Mouse (Mus musculus): ENCODE measurements around the gene Tldc1. TPM values are rescaled to one million over a fixed set of nuclear protein-coding genes. Genes with fewer than 3 reads are reported as not detected.

Tldc1 gene
- polyA plus RNA-seq, 1 experiment from 2014 or later = 10.3 TPM

DNA sequence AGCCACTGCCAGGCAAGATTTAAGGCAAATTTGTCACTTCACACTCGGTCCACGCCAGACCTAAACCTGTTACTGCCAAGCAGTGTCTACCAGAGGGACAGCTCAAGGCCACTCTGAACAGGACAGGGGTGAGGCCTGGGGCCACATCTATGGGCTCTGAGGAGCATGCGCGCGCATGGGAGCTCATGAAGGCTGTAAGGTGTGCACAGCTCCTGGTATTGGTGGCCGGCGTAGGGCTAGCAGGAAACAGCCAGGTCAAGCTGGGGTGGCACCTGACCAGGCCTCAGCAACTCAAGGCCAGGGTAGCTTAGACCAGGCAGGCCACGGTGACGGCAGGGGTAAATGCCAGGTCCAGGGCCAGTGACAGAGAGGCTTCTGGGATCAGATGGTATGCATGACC is 31.4 kb upstream of the Tldc1 start:
- DNase-seq (ENCODE audit: low spot score) (no peak), ATAC-seq (ENCODE audit: insufficient read depth, low FRiP score, low TSS enrichment) (no peak; the same call in 1 of the 2 replicates)
- H3K9ac ChIP-seq (ENCODE audit: low read length) = no peak overlapping the region
- no peak overlapping the region for H3K4me2 ChIP-seq (ENCODE audit: low read depth)
- no peaks in the 10 kb centered on the region for H3K27me3 ChIP-seq (ENCODE audit: control insufficient read depth, insufficient read depth, low read length)
- peaks cover 2% of the 10 kb centered on the region for H3K36me3 ChIP-seq (ENCODE audit: control insufficient read depth, insufficient read depth, low read length)
- 92% methylated on average over 9 of the region's 9 CpGs for WGBS
- H3K9me3 ChIP-seq (ENCODE audit: control insufficient read depth, low read length) = no peaks in the 10 kb centered on the region
- H3K4me3 ChIP-seq (ENCODE audit: low read depth, low read length) = no peak overlapping the region
- H3K4me1 ChIP-seq (ENCODE audit: control insufficient read depth, insufficient read depth, low read length) = peaks cover 18% of the 10 kb centered on the region
- 0 out of 2 replicates have a peak overlapping the region, but pooled peaks have one; percentile 8 for H3K27ac ChIP-seq (ENCODE audit: low read depth, low read length)

DNA sequence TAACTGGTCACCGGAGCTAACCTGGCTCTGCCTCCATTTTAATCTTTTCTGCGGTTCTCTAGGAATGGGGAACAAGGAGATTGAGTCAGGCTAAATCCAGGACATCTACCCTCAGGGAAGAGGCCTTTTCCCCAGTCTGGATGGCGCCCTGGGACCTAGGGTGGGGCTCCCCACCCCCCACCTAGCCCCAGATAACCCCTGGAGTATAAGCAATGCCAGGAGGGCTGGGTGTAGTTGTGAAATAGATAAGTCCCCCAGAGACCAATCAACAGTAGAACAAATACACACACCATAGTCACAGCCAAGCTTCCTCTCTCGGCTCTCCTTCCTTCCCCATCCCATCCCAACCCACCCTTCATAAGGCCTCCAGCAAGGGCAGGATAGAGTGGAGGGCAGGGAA is 29.5 kb upstream of the Tldc1 start:
- DNase-seq (ENCODE audit: low spot score) (no peak), ATAC-seq (ENCODE audit: insufficient read depth, low FRiP score, low TSS enrichment) (no peak)
- Histone ChIP-seq H3K4me1 (ENCODE audit: control insufficient read depth, insufficient read depth, low read length) (peaks cover 11% of the 10 kb centered on the region), H3K4me3 (ENCODE audit: low read depth, low read length) (no peak overlapping the region), H3K4me2 (ENCODE audit: low read depth) (no peak overlapping the region), H3K9ac (ENCODE audit: low read length) (no peak overlapping the region), H3K36me3 (ENCODE audit: control insufficient read depth, insufficient read depth, low read length) (peaks cover 2% of the 10 kb centered on the region), H3K9me3 (ENCODE audit: control insufficient read depth, low read length) (no peaks in the 10 kb centered on the region), H3K27me3 (ENCODE audit: control insufficient read depth, insufficient read depth, low read length) (no peaks in the 10 kb centered on the region), H3K27ac (ENCODE audit: low read depth, low read length) (no peak overlapping the region)
- 90% methylated on average over 4 of the region's 4 CpGs for WGBS

DNA sequence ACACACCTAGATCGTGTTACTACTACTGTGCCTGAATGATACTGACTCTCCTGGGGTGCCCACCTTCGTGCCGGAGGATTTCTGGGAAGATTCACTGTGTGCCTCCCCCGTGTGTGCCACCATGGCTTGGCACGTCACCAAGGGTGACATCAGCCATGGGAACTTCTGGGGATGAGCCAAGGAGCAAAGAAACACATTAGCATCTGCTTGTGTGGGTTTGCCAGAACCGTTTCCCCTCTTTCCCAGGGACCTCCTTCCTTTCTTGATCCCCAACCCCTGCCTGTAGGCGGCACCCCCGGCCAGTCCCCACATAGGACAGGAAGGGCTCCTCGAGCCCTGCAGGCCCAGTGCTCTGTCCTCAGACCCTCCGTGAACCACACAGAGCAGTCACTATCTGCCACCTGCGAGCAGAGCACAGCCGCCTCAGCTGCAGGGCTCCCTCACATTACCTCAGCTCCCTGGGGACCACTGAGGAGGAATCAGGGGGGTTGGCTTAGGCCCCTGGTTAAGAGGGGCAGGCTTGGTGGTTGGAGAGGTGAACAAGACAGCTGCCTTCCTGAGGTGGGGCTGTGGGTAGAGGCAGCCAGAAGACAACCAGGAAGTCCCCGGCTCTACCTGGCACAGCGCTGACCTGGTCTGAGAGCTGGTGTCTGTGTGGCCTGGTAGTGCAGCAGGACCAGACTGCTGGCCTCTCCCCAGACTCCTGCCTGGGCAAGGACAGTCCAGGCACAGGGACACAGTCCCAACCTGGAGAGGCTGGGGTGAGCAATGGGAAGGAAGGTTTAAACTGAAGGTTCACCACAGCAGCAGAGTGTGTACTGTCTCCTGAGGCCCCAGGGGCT is 28.4 kb upstream of the Tldc1 start:
- H3K36me3 ChIP-seq (ENCODE audit: control insufficient read depth, insufficient read depth, low read length) = peaks cover 2% of the 10 kb centered on the region
- H3K27ac ChIP-seq (ENCODE audit: low read depth, low read length) = no peak overlapping the region
- H3K4me2 ChIP-seq (ENCODE audit: low read depth) = no peak overlapping the region
- H3K9ac ChIP-seq (ENCODE audit: low read length) = no peak overlapping the region
- peaks cover 6% of the 10 kb centered on the region; the same call in 1 of the 2 replicates for H3K4me1 ChIP-seq (ENCODE audit: control insufficient read depth, insufficient read depth, low read length)
- no peak overlapping the region for H3K4me3 ChIP-seq (ENCODE audit: low read depth, low read length)
- 83% methylated on average over 14 of the region's 14 CpGs for WGBS
- ATAC-seq (ENCODE audit: insufficient read depth, low FRiP score, low TSS enrichment) (no peak), DNase-seq (ENCODE audit: low spot score) (no peak)
- no peaks in the 10 kb centered on the region for H3K27me3 ChIP-seq (ENCODE audit: control insufficient read depth, insufficient read depth, low read length)
- no peaks in the 10 kb centered on the region for H3K9me3 ChIP-seq (ENCODE audit: control insufficient read depth, low read length)

DNA sequence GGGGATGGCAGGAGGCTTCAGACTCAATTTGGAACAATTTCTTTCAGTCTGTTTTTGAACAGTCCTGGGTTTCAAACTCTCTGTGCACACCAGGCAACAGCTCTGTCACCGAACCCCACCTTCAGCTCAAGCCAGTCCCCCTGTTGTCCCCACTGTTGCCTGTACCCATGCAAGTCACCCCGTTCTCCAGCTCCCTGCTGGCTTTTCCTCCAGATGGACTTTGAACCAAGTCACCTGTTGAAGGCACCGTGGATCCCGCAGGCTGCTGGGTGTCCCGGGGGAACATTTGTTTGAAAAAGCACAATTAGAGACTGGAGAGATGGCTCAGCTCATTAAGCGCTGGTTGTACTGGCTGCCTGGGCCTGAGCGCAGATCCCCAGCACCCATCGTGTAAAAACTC is 27.1 kb upstream of the Tldc1 start:
- H3K27ac ChIP-seq (ENCODE audit: low read depth, low read length) = no peak overlapping the region
- H3K9me3 ChIP-seq (ENCODE audit: control insufficient read depth, low read length) = no peaks in the 10 kb centered on the region
- no peak overlapping the region for H3K4me2 ChIP-seq (ENCODE audit: low read depth)
- 68% methylated on average over 8 of the region's 8 CpGs for WGBS
- no peak overlapping the region for H3K4me3 ChIP-seq (ENCODE audit: low read depth, low read length)
- H3K4me1 ChIP-seq (ENCODE audit: control insufficient read depth, insufficient read depth, low read length) = peaks cover 8% of the 10 kb centered on the region; the same call in 1 of the 2 replicates
- no peak overlapping the region for H3K9ac ChIP-seq (ENCODE audit: low read length)
- no peak for ATAC-seq (ENCODE audit: insufficient read depth, low FRiP score, low TSS enrichment)
- DNase-seq (ENCODE audit: low spot score) = no peak
- peaks cover 2% of the 10 kb centered on the region for H3K36me3 ChIP-seq (ENCODE audit: control insufficient read depth, insufficient read depth, low read length)
- no peaks in the 10 kb centered on the region for H3K27me3 ChIP-seq (ENCODE audit: control insufficient read depth, insufficient read depth, low read length)

DNA sequence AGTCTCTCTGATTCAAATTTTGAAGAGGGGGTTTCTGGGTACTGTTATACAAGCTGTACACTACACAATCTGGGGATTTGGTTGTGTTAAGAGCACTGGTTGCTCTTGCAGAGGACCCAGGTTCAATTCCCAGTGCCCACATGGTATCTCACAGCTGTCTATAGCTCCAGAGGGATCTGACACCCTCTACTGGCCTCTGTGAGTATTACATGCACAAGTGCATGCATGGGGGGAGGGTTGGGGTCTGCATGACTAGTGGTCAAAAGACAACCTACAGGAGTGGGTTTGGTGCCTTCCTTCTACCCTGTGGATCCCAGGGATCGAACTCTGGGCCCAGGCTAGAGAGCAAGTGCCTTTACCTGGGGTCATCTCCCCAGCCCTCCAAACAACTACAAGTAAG is 24.4 kb upstream of the Tldc1 start:
- 95% methylated on average over 1 of the region's 1 CpGs for WGBS
- H3K4me3 ChIP-seq (ENCODE audit: low read depth, low read length) = no peak overlapping the region
- H3K36me3 ChIP-seq (ENCODE audit: control insufficient read depth, insufficient read depth, low read length) = no peaks in the 10 kb centered on the region
- H3K9ac ChIP-seq (ENCODE audit: low read length) = no peak overlapping the region
- no peak for ATAC-seq (ENCODE audit: insufficient read depth, low FRiP score, low TSS enrichment)
- no peak overlapping the region for H3K4me2 ChIP-seq (ENCODE audit: low read depth)
- peaks cover 7% of the 10 kb centered on the region; the same call in 1 of the 2 replicates for H3K4me1 ChIP-seq (ENCODE audit: control insufficient read depth, insufficient read depth, low read length)
- no peaks in the 10 kb centered on the region for H3K27me3 ChIP-seq (ENCODE audit: control insufficient read depth, insufficient read depth, low read length)
- no peak overlapping the region for H3K27ac ChIP-seq (ENCODE audit: low read depth, low read length)
- no peak for DNase-seq (ENCODE audit: low spot score)
- no peaks in the 10 kb centered on the region for H3K9me3 ChIP-seq (ENCODE audit: control insufficient read depth, low read length)

DNA sequence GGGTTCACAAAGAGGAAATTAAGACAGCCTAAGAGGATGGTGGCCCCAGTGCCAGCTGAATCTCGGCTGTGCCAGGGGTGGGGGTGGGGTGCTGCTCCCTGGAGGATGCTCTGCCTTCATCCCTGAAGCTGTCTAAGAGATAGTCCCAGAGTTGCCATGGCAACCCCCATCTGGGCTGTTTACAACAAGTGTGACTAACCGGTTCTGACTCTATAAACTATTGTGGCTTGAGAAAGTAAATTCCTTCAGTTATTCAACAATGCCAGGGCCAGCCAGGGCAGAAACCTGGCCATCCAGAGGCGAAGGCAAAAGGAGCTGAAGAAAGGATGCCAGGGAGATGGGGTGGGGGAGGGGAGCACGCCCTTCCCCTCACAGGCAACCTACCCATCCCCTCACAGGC is 23.0 kb upstream of the Tldc1 start:
- Histone ChIP-seq H3K9me3 (ENCODE audit: control insufficient read depth, low read length) (no peaks in the 10 kb centered on the region), H3K9ac (ENCODE audit: low read length) (no peak overlapping the region), H3K27me3 (ENCODE audit: control insufficient read depth, insufficient read depth, low read length) (no peaks in the 10 kb centered on the region), H3K27ac (ENCODE audit: low read depth, low read length) (no peak overlapping the region), H3K36me3 (ENCODE audit: control insufficient read depth, insufficient read depth, low read length) (no peaks in the 10 kb centered on the region), H3K4me1 (ENCODE audit: control insufficient read depth, insufficient read depth, low read length) (peaks cover 4% of the 10 kb centered on the region; the same call in 1 of the 2 replicates), H3K4me2 (ENCODE audit: low read depth) (no peak overlapping the region), H3K4me3 (ENCODE audit: low read depth, low read length) (no peak overlapping the region)
- ATAC-seq (ENCODE audit: insufficient read depth, low FRiP score, low TSS enrichment) = peak; percentile 15; the same call in 1 of the 2 replicates
- whole genome bisulfite sequencing = 15% methylated on average over 4 of the region's 4 CpGs
- DNase-seq (ENCODE audit: low spot score) = peak; percentile 55

DNA sequence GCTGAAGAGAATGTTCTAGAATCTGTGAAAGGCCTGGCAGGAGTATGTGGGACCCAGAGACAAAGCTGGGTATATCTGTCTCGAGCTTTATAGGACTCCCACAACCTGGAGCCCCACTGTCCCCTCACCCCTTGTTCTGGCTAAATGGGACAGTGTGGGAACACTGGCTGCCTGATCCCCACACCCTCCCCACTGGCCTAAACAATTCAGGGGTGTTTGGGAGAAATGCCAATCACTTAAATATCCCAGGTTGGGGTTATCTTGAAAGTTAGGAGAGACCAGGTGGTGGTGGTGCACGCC is 20.7 kb upstream of the Tldc1 start:
- Histone ChIP-seq H3K4me2 (ENCODE audit: low read depth) (no peak overlapping the region), H3K36me3 (ENCODE audit: control insufficient read depth, insufficient read depth, low read length) (no peaks in the 10 kb centered on the region), H3K27ac (ENCODE audit: low read depth, low read length) (no peak overlapping the region), H3K9ac (ENCODE audit: low read length) (no peak overlapping the region), H3K4me1 (ENCODE audit: control insufficient read depth, insufficient read depth, low read length) (peaks cover 4% of the 10 kb centered on the region; the same call in 1 of the 2 replicates), H3K4me3 (ENCODE audit: low read depth, low read length) (no peak overlapping the region), H3K27me3 (ENCODE audit: control insufficient read depth, insufficient read depth, low read length) (no peaks in the 10 kb centered on the region), H3K9me3 (ENCODE audit: control insufficient read depth, low read length) (no peaks in the 10 kb centered on the region)
- ATAC-seq (ENCODE audit: insufficient read depth, low FRiP score, low TSS enrichment) = peak; percentile 28; the same call in 1 of the 2 replicates
- 65% methylated on average over 2 of the region's 2 CpGs for WGBS
- no peak for DNase-seq (ENCODE audit: low spot score)

DNA sequence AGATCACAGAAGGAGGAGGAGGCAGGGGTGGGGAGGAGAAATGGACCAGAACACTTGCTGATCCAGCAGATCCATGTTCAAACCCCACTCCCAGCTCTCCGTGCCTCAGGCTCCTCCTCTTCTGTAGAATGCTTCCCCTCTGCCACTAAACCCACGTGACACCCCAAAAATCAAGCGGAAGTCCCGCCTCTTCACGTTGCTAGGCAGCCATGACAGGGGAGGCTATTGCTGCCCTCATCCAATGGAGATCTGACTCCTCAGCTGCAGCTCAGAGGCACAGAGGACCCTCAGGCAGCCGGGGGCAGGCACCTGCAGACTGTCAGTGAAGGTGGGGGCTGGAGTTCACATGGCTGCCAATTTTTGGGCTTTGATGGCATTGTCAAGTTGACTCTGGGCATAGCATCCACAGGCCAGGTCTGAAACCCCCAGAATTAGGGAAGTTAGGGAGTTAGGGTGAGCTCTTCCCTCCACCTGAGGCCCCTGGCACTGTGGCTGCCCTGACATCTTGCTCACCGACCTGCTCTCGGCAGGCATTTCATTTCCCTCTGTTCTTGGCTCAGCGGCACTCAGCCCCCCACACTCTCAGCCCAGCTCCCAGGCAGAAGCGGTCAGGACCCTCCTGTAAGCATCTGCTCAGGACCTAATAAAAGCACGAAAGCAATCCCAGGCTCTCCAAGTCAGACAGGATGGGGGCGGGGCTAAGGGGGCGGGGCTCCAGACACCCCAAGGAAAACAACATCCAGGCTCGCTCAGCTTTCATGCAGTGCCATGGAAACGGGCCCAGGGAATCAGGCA is 20.2 kb upstream of the Tldc1 start:
- WGBS = 8% methylated on average over 15 of the region's 15 CpGs
- no peak overlapping the region for H3K4me3 ChIP-seq (ENCODE audit: low read depth, low read length)
- H3K9me3 ChIP-seq (ENCODE audit: control insufficient read depth, low read length) = no peaks in the 10 kb centered on the region
- ATAC-seq (ENCODE audit: insufficient read depth, low FRiP score, low TSS enrichment) (peak; percentile 71), DNase-seq (ENCODE audit: low spot score) (peak; percentile 71)
- 0 out of 2 replicates have a peak overlapping the region, but pooled peaks have one; percentile 1 for H3K27ac ChIP-seq (ENCODE audit: low read depth, low read length)
- H3K9ac ChIP-seq (ENCODE audit: low read length) = no peak overlapping the region
- no peaks in the 10 kb centered on the region for H3K27me3 ChIP-seq (ENCODE audit: control insufficient read depth, insufficient read depth, low read length)
- peaks cover 4% of the 10 kb centered on the region; the same call in 1 of the 2 replicates for H3K4me1 ChIP-seq (ENCODE audit: control insufficient read depth, insufficient read depth, low read length)
- H3K36me3 ChIP-seq (ENCODE audit: control insufficient read depth, insufficient read depth, low read length) = no peaks in the 10 kb centered on the region
- peak overlapping the region; percentile 23; the same call in 1 of the 2 replicates for H3K4me2 ChIP-seq (ENCODE audit: low read depth)
